Mouse (Mus musculus): ENCODE measurements at regions not wholly inside any gene's neighbourhood (a gene's known extent, or its start where the extent isn't known, plus 50 kb on each side); places are given as distances from the start of the nearest gene placed in this dataset.

DNA sequence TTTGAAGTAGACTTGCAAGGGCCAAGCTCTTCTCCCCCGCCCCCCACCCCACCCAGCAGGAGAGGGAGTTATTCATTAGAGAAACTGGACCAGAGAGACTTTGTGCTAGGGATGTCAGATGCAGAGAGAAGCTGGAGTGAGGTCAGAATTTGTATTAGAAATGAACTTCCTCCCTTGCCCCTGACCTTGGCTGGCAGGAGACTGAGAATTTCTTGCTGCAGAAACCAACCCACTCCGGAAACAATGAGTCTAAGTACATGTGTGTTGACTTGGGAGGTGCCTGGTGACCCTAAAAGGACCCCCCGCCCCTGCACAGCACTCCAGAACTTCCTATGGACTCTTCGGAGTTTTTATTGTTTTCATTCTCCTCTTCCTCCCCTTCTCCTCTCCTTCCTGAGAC is 104.3 kb downstream of the Zfp706 start:
- no peaks in the 10 kb centered on the region for H3K79me2 ChIP-seq (ENCODE audit: control insufficient read depth, insufficient read depth, low read length, poor library complexity)

DNA sequence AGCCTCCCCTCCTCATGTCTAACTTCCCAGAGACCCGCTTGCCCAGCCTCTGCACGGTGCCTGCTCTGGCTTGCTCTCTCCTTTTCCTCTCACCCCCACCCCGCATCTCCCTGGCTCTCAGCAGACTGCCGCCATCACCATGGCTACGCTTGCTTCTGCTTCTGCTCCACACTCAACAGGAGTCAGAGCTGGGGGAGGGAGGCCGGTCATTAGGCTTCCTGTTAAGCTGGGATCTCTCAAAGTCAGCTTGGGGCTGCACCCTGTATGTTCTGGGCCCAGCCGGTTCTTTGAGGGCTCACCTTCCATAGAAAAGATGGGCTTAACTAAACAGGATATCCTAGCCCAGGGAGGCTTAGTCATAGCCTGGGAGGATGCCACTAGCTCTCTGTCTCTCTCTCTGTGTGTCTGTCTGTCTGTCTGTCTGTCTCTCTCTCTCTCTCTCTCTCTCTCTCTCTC is 105.7 kb downstream of the Zfp706 start:
- Histone ChIP-seq H3K4me1 (ENCODE audit: control insufficient read depth in 1 of 2, insufficient read depth in 2 of 2, low read length in 2 of 2) (peaks cover 6 to 24% of the 10 kb centered on the region in 2 experiments), H3K36me3 (ENCODE audit: control insufficient read depth in 1 of 2, insufficient read depth in 2 of 2, low read length in 2 of 2) (peaks cover 0 to 15% of the 10 kb centered on the region in 2 experiments; a peak in 2 of 4 replicates), H3K9ac (ENCODE audit: control insufficient read depth, low read depth, low read length, poor library complexity, severe bottlenecking) (no peak overlapping the region), H3K27me3 (ENCODE audit: control insufficient read depth in 1 of 2, insufficient read depth in 2 of 2, low read length in 2 of 2) (no peaks in the 10 kb centered on the region), H3K27ac (ENCODE audit: control insufficient read depth, low read depth, low read length) (no peak overlapping the region), H3K79me2 (ENCODE audit: control insufficient read depth, insufficient read depth, low read length, poor library complexity) (no peaks in the 10 kb centered on the region), H3K9me3 (replicated peaks; ENCODE audit: insufficient read depth, low read length) (no peaks in the 10 kb centered on the region), H3K4me3 (ENCODE audit: control insufficient read depth in 1 of 2, insufficient read depth in 1 of 2, low read depth in 2 of 2, low read length in 2 of 2) (no peak overlapping the region)
- DNase-seq (ENCODE audit: low read depth, low spot score) = peak; percentile 63
- TF ChIP-seq RAD21 (IDR thresholded peaks at IDR 0.05; ENCODE audit: low read depth, low read length) (no peak), KAT2A (conservative IDR thresholded peaks at IDR 0.05; ENCODE audit: low read depth, low read length) (no peak), USF1 (IDR thresholded peaks at IDR 0.05; ENCODE audit: low read depth, low read length) (no peak), POLR2AphosphoS2 (IDR thresholded peaks at IDR 0.05; ENCODE audit: low read length) (no peak), ETS1 (IDR thresholded peaks at IDR 0.05; ENCODE audit: low read depth, low read length) (no peak), E2F4 (IDR thresholded peaks at IDR 0.05; ENCODE audit: borderline replicate concordance, low read depth, low read length) (no peak), GABPA (IDR thresholded peaks at IDR 0.05; ENCODE audit: low read depth, low read length) (no peak), ZC3H11A (IDR thresholded peaks at IDR 0.05; ENCODE audit: low read depth, low read length) (no peak), ZMIZ1 (IDR thresholded peaks at IDR 0.05; ENCODE audit: low read depth, low read length) (no peak), NELFE (IDR thresholded peaks at IDR 0.05; ENCODE audit: low read depth, low read length) (no peak), MXI1 (IDR thresholded peaks at IDR 0.05; ENCODE audit: low read depth, low read length) (no peak), RCOR1 (IDR thresholded peaks at IDR 0.05; ENCODE audit: low read depth, low read length) (no peak), JUND (IDR thresholded peaks at IDR 0.05; ENCODE audit: low read depth, low read length) (no peak)

More for the DNA sequence above, 104.3 kb downstream of the Zfp706 start:
- no peak overlapping the region for H3K27ac ChIP-seq (ENCODE audit: control insufficient read depth, low read depth, low read length)
- no peaks in the 10 kb centered on the region for H3K9me3 ChIP-seq (replicated peaks; ENCODE audit: insufficient read depth, low read length)
- peaks cover 2 to 17% of the 10 kb centered on the region in 2 experiments; a peak in 2 of 4 replicates for H3K4me1 ChIP-seq (ENCODE audit: control insufficient read depth in 1 of 2, insufficient read depth in 2 of 2, low read length in 2 of 2)
- no peaks in the 10 kb centered on the region for H3K27me3 ChIP-seq (ENCODE audit: control insufficient read depth in 1 of 2, insufficient read depth in 2 of 2, low read length in 2 of 2)
- no peak overlapping the region for H3K9ac ChIP-seq (ENCODE audit: control insufficient read depth, low read depth, low read length, poor library complexity, severe bottlenecking)
- no peak for DNase-seq (ENCODE audit: low read depth, low spot score)
- TF ChIP-seq ZKSCAN1 (IDR thresholded peaks at IDR 0.05; ENCODE audit: low read depth, low read length) (no peak), ZMIZ1 (IDR thresholded peaks at IDR 0.05; ENCODE audit: low read depth, low read length) (no peak), MXI1 (IDR thresholded peaks at IDR 0.05; ENCODE audit: low read depth, low read length) (no peak), USF2 (IDR thresholded peaks at IDR 0.05; ENCODE audit: borderline replicate concordance in 1 of 2, insufficient read depth in 1 of 2, low read depth in 1 of 2, low read length in 2 of 2) (no peak), MEF2A (IDR thresholded peaks at IDR 0.05; ENCODE audit: extremely low read depth, insufficient replicate concordance, low read depth, low read length, poor library complexity, severe bottlenecking) (no peak), ZNF384 (IDR thresholded peaks at IDR 0.05; ENCODE audit: low read depth, low read length) (no peak)
- no peak overlapping the region for H3K4me3 ChIP-seq (ENCODE audit: control insufficient read depth in 1 of 2, insufficient read depth in 1 of 2, low read depth in 2 of 2, low read length in 2 of 2)
- H3K36me3 ChIP-seq (ENCODE audit: control insufficient read depth in 1 of 2, insufficient read depth in 2 of 2, low read length in 2 of 2) = peaks cover 0 to 6% of the 10 kb centered on the region in 2 experiments; a peak in 2 of 4 replicates

All from MEL (cell line).